In genomic region chr12:54312522-54313210, GRCm38 (mm10) we compare ENCODE assay signal across 8 mouse cellular contexts.
DNase-seq lines count a peak whose midpoint lies in the region; ATAC-seq lines count a peak whose summit lies in the region.

No protein-coding gene starts in this region.

- H3K4me1 ChIP-seq in embryonic facial prominence, embryonic 14.5 days (ENCODE audit: control insufficient read depth, insufficient read depth, low read length) = peaks cover 15% of the 10 kb centered on the region
- peaks cover 9% of the 10 kb centered on the region; the same call in 1 of the 2 replicates for H3K4me1 ChIP-seq in intestine, embryonic 14.5 days (replicated peaks; ENCODE audit: control insufficient read depth, insufficient read depth, low read length)

- peak overlapping the region; percentile 70 for H3K4me2 ChIP-seq in embryonic facial prominence, embryonic 14.5 days (ENCODE audit: low read depth, low read length)
- H3K4me2 ChIP-seq in intestine, embryonic 14.5 days (ENCODE audit: low read length) = peak overlapping the region; percentile 53

- H3K27ac ChIP-seq in embryonic facial prominence, embryonic 14.5 days (replicated peaks; ENCODE audit: low read depth, low read length) = no peak overlapping the region
- peak overlapping the region; percentile 62; the same call in 1 of the 2 replicates for H3K27ac ChIP-seq in intestine, embryonic 14.5 days (ENCODE audit: low read depth)

- H3K9me3 ChIP-seq in embryonic facial prominence, embryonic 14.5 days (ENCODE audit: control insufficient read depth, low read length) = no peaks in the 10 kb centered on the region
- H3K9me3 ChIP-seq in intestine, embryonic 14.5 days (ENCODE audit: control insufficient read depth, low read length) = no peaks in the 10 kb centered on the region

- intact Hi-C loops in left cerebral cortex, postnatal 36 days (cut with DNase I) = no loop called here

- no peaks in the 10 kb centered on the region for H3K27me3 ChIP-seq in embryonic facial prominence, embryonic 14.5 days (replicated peaks; ENCODE audit: control insufficient read depth, insufficient read depth, low read length)
- no peaks in the 10 kb centered on the region for H3K27me3 ChIP-seq in intestine, embryonic 14.5 days (replicated peaks; ENCODE audit: control insufficient read depth, insufficient read depth, low read length)

- H3K4me3 ChIP-seq in embryonic facial prominence, embryonic 14.5 days (ENCODE audit: low read depth, low read length) = peak overlapping the region; percentile 32
- peak overlapping the region; percentile 13 for H3K4me3 ChIP-seq in intestine, embryonic 14.5 days (ENCODE audit: low read depth, low read length)

- H3K36me3 ChIP-seq in embryonic facial prominence, embryonic 14.5 days (ENCODE audit: control insufficient read depth, insufficient read depth, low read length) = no peaks in the 10 kb centered on the region
- H3K36me3 ChIP-seq in intestine, embryonic 14.5 days (ENCODE audit: control insufficient read depth, insufficient read depth, low read length) = no peaks in the 10 kb centered on the region

- ATAC-seq in embryonic facial prominence, embryonic 14.5 days (ENCODE audit: low read depth) = no peak
- ATAC-seq in intestine, embryonic 14.5 days (replicated peaks; ENCODE audit: low FRiP score, low TSS enrichment, low read depth) = peak; percentile 37; the same call in 1 of the 2 replicates
- ATAC-seq in megakaryocyte progenitor cell, adult 5-6 weeks (replicated peaks; ENCODE audit: poor library complexity) = peak; percentile 24; the same call in 1 of the 2 replicates

- WGBS in embryonic facial prominence, embryonic 14.5 days = 21% methylated on average over 14 of the region's 14 CpGs
- 24% methylated on average over 14 of the region's 14 CpGs for WGBS in intestine, embryonic 14.5 days

- DNase-seq in gastrocnemius, adult 18-20 months (ENCODE audit: low spot score) = peak; percentile 3
- no peak for DNase-seq in gastrocnemius, adult 8-10 months (ENCODE audit: low spot score in 2 of 2)
- no peak for DNase-seq in embryonic facial prominence, embryonic 14.5 days (ENCODE audit: low spot score)
- DNase-seq in intestine, embryonic 14.5 days (ENCODE audit: low spot score) = peak; percentile 86
- DNase-seq in urinary bladder, postnatal 25 days (ENCODE audit: low spot score) = no peak
- no peak for DNase-seq in layer of hippocampus, adult 18-20 months (ENCODE audit: low spot score in 2 of 2)
- no peak for DNase-seq in left cerebral cortex, postnatal 36 days (ENCODE audit: low spot score in 2 of 2)

- H3K9ac ChIP-seq in embryonic facial prominence, embryonic 14.5 days (ENCODE audit: low read depth, low read length) = peak overlapping the region; percentile 47; the same call in 1 of the 2 replicates
- peak overlapping the region; percentile 14; the same call in 1 of the 2 replicates for H3K9ac ChIP-seq in intestine, embryonic 14.5 days (ENCODE audit: low read length)

Comparison
In these comparisons a context has a peak if more than half of its experiments do, and no peak if none do; other contexts are left out.
1. DNase-seq: peak in gastrocnemius, adult 18-20 months (single experiment) and intestine, embryonic 14.5 days (single experiment); none in gastrocnemius, adult 8-10 months (0 of 2), embryonic facial prominence, embryonic 14.5 days (single experiment), urinary bladder, postnatal 25 days (single experiment), layer of hippocampus, adult 18-20 months (0 of 2) and left cerebral cortex, postnatal 36 days (0 of 2).